In genomic region chr10:96786903-96787571, GRCm38 (mm10) we compare ENCODE assay signal across 18 mouse cellular contexts.
DNase-seq lines count a peak whose midpoint lies in the region; ATAC-seq lines count a peak whose summit lies in the region.
"Had no signal": no experiment of that assay in that cellular context is flagged by ENCODE, and none has a peak within 500 bp of the region (broad histone marks: within the 10 kb centered on the region; RNA-seq: fewer than 3 reads in every experiment).

No protein-coding gene starts in this region.

- H3K27ac ChIP-seq in hindbrain, embryonic 16.5 days (ENCODE audit: low read depth, low read length): no peak overlapping the region
- H3K27ac ChIP-seq: embryonic facial prominence, embryonic 10.5 days; forebrain, embryonic 10.5 days; limb, embryonic 12.5 days; neural tube, embryonic 13.5 days had no signal

- WGBS in hindbrain, embryonic 16.5 days: 85% methylated on average over 8 of the region's 8 CpGs

- H3K9me3 ChIP-seq in hindbrain, embryonic 16.5 days (ENCODE audit: control insufficient read depth, low read length): no peaks in the 10 kb centered on the region
- H3K9me3 ChIP-seq: embryonic facial prominence, embryonic 10.5 days; forebrain, embryonic 10.5 days; limb, embryonic 12.5 days; neural tube, embryonic 13.5 days had no signal

- intact Hi-C loops in left cerebral cortex, postnatal 4 days (cut with DNase I): no loop called here

- no peak overlapping the region for H3K9ac ChIP-seq in hindbrain, embryonic 16.5 days (ENCODE audit: low read depth, low read length)
- H3K9ac ChIP-seq: limb, embryonic 12.5 days; neural tube, embryonic 13.5 days had no signal

- H3K4me3 ChIP-seq in hindbrain, embryonic 16.5 days (ENCODE audit: low read length): no peak overlapping the region
- H3K4me3 ChIP-seq: embryonic facial prominence, embryonic 10.5 days; forebrain, embryonic 10.5 days; limb, embryonic 12.5 days; neural tube, embryonic 13.5 days had no signal

- H3K4me1 ChIP-seq in hindbrain, embryonic 16.5 days (ENCODE audit: control insufficient read depth, insufficient read depth, low read depth, low read length): no peaks in the 10 kb centered on the region
- H3K4me1 ChIP-seq: embryonic facial prominence, embryonic 10.5 days; forebrain, embryonic 10.5 days; neural tube, embryonic 13.5 days had no signal

- H3K27me3 ChIP-seq in hindbrain, embryonic 16.5 days (replicated peaks; ENCODE audit: control insufficient read depth, insufficient read depth, low read length): no peaks in the 10 kb centered on the region
- H3K27me3 ChIP-seq: CH12.LX; limb, embryonic 12.5 days; neural tube, embryonic 13.5 days had no signal

- no peaks in the 10 kb centered on the region for H3K36me3 ChIP-seq in hindbrain, embryonic 16.5 days (ENCODE audit: control insufficient read depth, insufficient read depth, low read length)
- H3K36me3 ChIP-seq: embryonic facial prominence, embryonic 10.5 days; forebrain, embryonic 10.5 days; limb, embryonic 12.5 days; neural tube, embryonic 13.5 days had no signal

- peak; percentile 8 for DNase-seq in kidney, postnatal 14 days
- no peak for DNase-seq in kidney, postnatal 25 days
- DNase-seq in thymus, postnatal 10 days (ENCODE audit: low spot score in 2 of 2): peak; percentile 70 to 74
- DNase-seq in left cerebral cortex, postnatal 4 days: no peak
- no peak for DNase-seq in MN1 (ENCODE audit: low spot score)
- DNase-seq: cerebellum, adult 2 months; gastrocnemius, postnatal 36 days; heart, postnatal 36 days; kidney, adult 11 months; midbrain, embryonic 14.5 days had no signal

- H3K4me2 ChIP-seq in hindbrain, embryonic 16.5 days (ENCODE audit: low read length): no peak overlapping the region
- H3K4me2 ChIP-seq: limb, embryonic 12.5 days; neural tube, embryonic 13.5 days had no signal

- ATAC-seq in activated CD4-positive, CD25-positive, alpha-beta regulatory T cell, adult 4 months: peak; percentile 99
- ATAC-seq in megakaryocyte progenitor cell, adult 5-6 weeks (replicated peaks; ENCODE audit: poor library complexity): peak; percentile 91
- ATAC-seq in hindbrain, embryonic 16.5 days: no peak

Comparison
In these comparisons a context has a peak if more than half of its experiments do, and no peak if none do; other contexts are left out.
1. DNase-seq: peak in kidney, postnatal 14 days (single experiment) and thymus, postnatal 10 days (2 of 2); none in kidney, postnatal 25 days (0 of 2), left cerebral cortex, postnatal 4 days (single experiment) and MN1 (single experiment).